Mouse (Mus musculus): ENCODE measurements around the gene Ebf1. TPM values are rescaled to one million over a fixed set of nuclear protein-coding genes. Genes with fewer than 3 reads are reported as not detected.

Gene Ebf1
- polyA plus RNA-seq, 1 experiment from 2014 or later, result 113 TPM

GRCm38 (mm10) chr11:44851874-44852273 lies 234.8 kb downstream of the Ebf1 start:
- H3K36me3 ChIP-seq (ENCODE audit: control insufficient read depth, insufficient read depth, low read length), result no peaks in the 10 kb centered on the region
- WGBS, result 88% methylated on average over 3 of the region's 3 CpGs
- H3K9ac ChIP-seq (ENCODE audit: low read length), result no peak overlapping the region
- H3K9me3 ChIP-seq (ENCODE audit: control insufficient read depth, low read length), result no peaks in the 10 kb centered on the region
- no peaks in the 10 kb centered on the region for H3K4me1 ChIP-seq (ENCODE audit: control insufficient read depth, insufficient read depth, low read length)
- H3K4me2 ChIP-seq (ENCODE audit: low read depth), result no peak overlapping the region
- H3K4me3 ChIP-seq (ENCODE audit: low read depth, low read length), result no peak overlapping the region
- DNase-seq (ENCODE audit: low spot score) (no peak), ATAC-seq (ENCODE audit: insufficient read depth, low FRiP score, low TSS enrichment) (no peak)
- H3K27me3 ChIP-seq (ENCODE audit: control insufficient read depth, insufficient read depth, low read length), result no peaks in the 10 kb centered on the region
- no peak overlapping the region for H3K27ac ChIP-seq (ENCODE audit: low read depth, low read length)

GRCm38 (mm10) chr11:44852921-44853320 lies 235.8 kb downstream of the Ebf1 start:
- no peak overlapping the region for H3K4me3 ChIP-seq (ENCODE audit: low read depth, low read length)
- H3K9ac ChIP-seq (ENCODE audit: low read length), result no peak overlapping the region
- ATAC-seq (ENCODE audit: insufficient read depth, low FRiP score, low TSS enrichment) (no peak), DNase-seq (ENCODE audit: low spot score) (no peak)
- H3K36me3 ChIP-seq (ENCODE audit: control insufficient read depth, insufficient read depth, low read length), result no peaks in the 10 kb centered on the region
- H3K4me1 ChIP-seq (ENCODE audit: control insufficient read depth, insufficient read depth, low read length), result no peaks in the 10 kb centered on the region
- no peak overlapping the region for H3K27ac ChIP-seq (ENCODE audit: low read depth, low read length)
- 88% methylated on average over 10 of the region's 10 CpGs for WGBS
- no peak overlapping the region for H3K4me2 ChIP-seq (ENCODE audit: low read depth)
- H3K9me3 ChIP-seq (ENCODE audit: control insufficient read depth, low read length), result no peaks in the 10 kb centered on the region
- H3K27me3 ChIP-seq (ENCODE audit: control insufficient read depth, insufficient read depth, low read length), result no peaks in the 10 kb centered on the region

GRCm38 (mm10) chr11:44854496-44854895 lies 237.4 kb downstream of the Ebf1 start:
- WGBS, result 94% methylated on average over 7 of the region's 7 CpGs
- H3K27me3 ChIP-seq (ENCODE audit: control insufficient read depth, insufficient read depth, low read length), result no peaks in the 10 kb centered on the region
- no peak overlapping the region for H3K4me3 ChIP-seq (ENCODE audit: low read depth, low read length)
- no peak overlapping the region for H3K9ac ChIP-seq (ENCODE audit: low read length)
- DNase-seq (ENCODE audit: low spot score), result no peak
- H3K4me1 ChIP-seq (ENCODE audit: control insufficient read depth, insufficient read depth, low read length), result no peaks in the 10 kb centered on the region
- ATAC-seq (ENCODE audit: insufficient read depth, low FRiP score, low TSS enrichment), result no peak
- no peaks in the 10 kb centered on the region for H3K36me3 ChIP-seq (ENCODE audit: control insufficient read depth, insufficient read depth, low read length)
- no peak overlapping the region for H3K27ac ChIP-seq (ENCODE audit: low read depth, low read length)
- H3K9me3 ChIP-seq (ENCODE audit: control insufficient read depth, low read length), result no peaks in the 10 kb centered on the region
- H3K4me2 ChIP-seq (ENCODE audit: low read depth), result no peak overlapping the region

GRCm38 (mm10) chr11:44861108-44861507 lies 244.0 kb downstream of the Ebf1 start:
- Histone ChIP-seq H3K4me1 (ENCODE audit: control insufficient read depth, insufficient read depth, low read length) (peaks cover 3% of the 10 kb centered on the region; the same call in 1 of the 2 replicates), H3K4me2 (ENCODE audit: low read depth) (no peak overlapping the region), H3K9ac (ENCODE audit: low read length) (no peak overlapping the region), H3K27ac (ENCODE audit: low read depth, low read length) (no peak overlapping the region), H3K4me3 (ENCODE audit: low read depth, low read length) (no peak overlapping the region), H3K27me3 (ENCODE audit: control insufficient read depth, insufficient read depth, low read length) (no peaks in the 10 kb centered on the region), H3K9me3 (ENCODE audit: control insufficient read depth, low read length) (no peaks in the 10 kb centered on the region), H3K36me3 (ENCODE audit: control insufficient read depth, insufficient read depth, low read length) (no peaks in the 10 kb centered on the region)
- ATAC-seq (ENCODE audit: insufficient read depth, low FRiP score, low TSS enrichment) (no peak), DNase-seq (ENCODE audit: low spot score) (no peak)
- 69% methylated on average over 5 of the region's 5 CpGs for WGBS

GRCm38 (mm10) chr11:44863910-44864309 lies 246.8 kb downstream of the Ebf1 start:
- DNase-seq (ENCODE audit: low spot score), result no peak
- Histone ChIP-seq H3K27me3 (ENCODE audit: control insufficient read depth, insufficient read depth, low read length) (no peaks in the 10 kb centered on the region), H3K4me2 (ENCODE audit: low read depth) (no peak overlapping the region)

GRCm38 (mm10) chr11:44866476-44867149 lies 249.5 kb downstream of the Ebf1 start:
- Histone ChIP-seq H3K4me1 (ENCODE audit: control insufficient read depth, insufficient read depth, low read length) (peaks cover 4% of the 10 kb centered on the region; the same call in 1 of the 2 replicates), H3K4me3 (ENCODE audit: low read depth, low read length) (no peak overlapping the region), H3K9me3 (ENCODE audit: control insufficient read depth, low read length) (no peaks in the 10 kb centered on the region), H3K36me3 (ENCODE audit: control insufficient read depth, insufficient read depth, low read length) (no peaks in the 10 kb centered on the region), H3K27ac (ENCODE audit: low read depth, low read length) (no peak overlapping the region), H3K4me2 (ENCODE audit: low read depth) (no peak overlapping the region), H3K27me3 (ENCODE audit: control insufficient read depth, insufficient read depth, low read length) (no peaks in the 10 kb centered on the region), H3K9ac (ENCODE audit: low read length) (no peak overlapping the region)
- no peak for ATAC-seq (ENCODE audit: insufficient read depth, low FRiP score, low TSS enrichment)
- peak; percentile 16 for DNase-seq (ENCODE audit: low spot score)
- WGBS, result 59% methylated on average over 14 of the region's 14 CpGs

More at GRCm38 (mm10) chr11:44863910-44864309, 246.8 kb downstream of the Ebf1 start:
- ATAC-seq (ENCODE audit: insufficient read depth, low FRiP score, low TSS enrichment), result no peak
- H3K4me1 ChIP-seq (ENCODE audit: control insufficient read depth, insufficient read depth, low read length), result peaks cover 6% of the 10 kb centered on the region; the same call in 1 of the 2 replicates
- no peak overlapping the region for H3K9ac ChIP-seq (ENCODE audit: low read length)
- H3K4me3 ChIP-seq (ENCODE audit: low read depth, low read length), result no peak overlapping the region
- H3K27ac ChIP-seq (ENCODE audit: low read depth, low read length), result no peak overlapping the region
- no peaks in the 10 kb centered on the region for H3K9me3 ChIP-seq (ENCODE audit: control insufficient read depth, low read length)
- H3K36me3 ChIP-seq (ENCODE audit: control insufficient read depth, insufficient read depth, low read length), result no peaks in the 10 kb centered on the region
- 48% methylated on average over 8 of the region's 8 CpGs for whole genome bisulfite sequencing

- DNase-seq (ENCODE audit: low spot score) (no peak), ATAC-seq (ENCODE audit: insufficient read depth, low FRiP score, low TSS enrichment) (no peak)
- no peaks in the 10 kb centered on the region for H3K36me3 ChIP-seq (ENCODE audit: control insufficient read depth, insufficient read depth, low read length)
- no peak overlapping the region for H3K4me2 ChIP-seq (ENCODE audit: low read depth)
- 77% methylated on average over 4 of the region's 4 CpGs for WGBS
- H3K27me3 ChIP-seq (ENCODE audit: control insufficient read depth, insufficient read depth, low read length), result no peaks in the 10 kb centered on the region
- H3K4me1 ChIP-seq (ENCODE audit: control insufficient read depth, insufficient read depth, low read length), result peaks cover 4% of the 10 kb centered on the region; the same call in 1 of the 2 replicates
- H3K4me3 ChIP-seq (ENCODE audit: low read depth, low read length), result no peak overlapping the region
- H3K9me3 ChIP-seq (ENCODE audit: control insufficient read depth, low read length), result no peaks in the 10 kb centered on the region
- H3K27ac ChIP-seq (ENCODE audit: low read depth, low read length), result no peak overlapping the region
- H3K9ac ChIP-seq (ENCODE audit: low read length), result no peak overlapping the region
These were observed 250.3 kb downstream of the Ebf1 start for GRCm38 (mm10) chr11:44867433-44867832.

- no peaks in the 10 kb centered on the region for H3K4me1 ChIP-seq (ENCODE audit: control insufficient read depth, insufficient read depth, low read length)
- no peaks in the 10 kb centered on the region for H3K36me3 ChIP-seq (ENCODE audit: control insufficient read depth, insufficient read depth, low read length)
- no peaks in the 10 kb centered on the region for H3K9me3 ChIP-seq (ENCODE audit: control insufficient read depth, low read length)
- H3K27me3 ChIP-seq (ENCODE audit: control insufficient read depth, insufficient read depth, low read length), result no peaks in the 10 kb centered on the region
- ATAC-seq (ENCODE audit: insufficient read depth, low FRiP score, low TSS enrichment) (no peak), DNase-seq (ENCODE audit: low spot score) (no peak)
- no peak overlapping the region for H3K4me3 ChIP-seq (ENCODE audit: low read depth, low read length)
- H3K9ac ChIP-seq (ENCODE audit: low read length), result no peak overlapping the region
- 92% methylated on average over 1 of the region's 1 CpGs for WGBS
- H3K27ac ChIP-seq (ENCODE audit: low read depth, low read length), result no peak overlapping the region
- H3K4me2 ChIP-seq (ENCODE audit: low read depth), result no peak overlapping the region
These were observed 256.8 kb downstream of the Ebf1 start for GRCm38 (mm10) chr11:44873876-44874275.

- Histone ChIP-seq H3K4me1 (ENCODE audit: control insufficient read depth, insufficient read depth, low read length) (no peaks in the 10 kb centered on the region), H3K36me3 (ENCODE audit: control insufficient read depth, insufficient read depth, low read length) (no peaks in the 10 kb centered on the region), H3K27ac (ENCODE audit: low read depth, low read length) (no peak overlapping the region), H3K4me2 (ENCODE audit: low read depth) (no peak overlapping the region), H3K9me3 (ENCODE audit: control insufficient read depth, low read length) (no peaks in the 10 kb centered on the region), H3K4me3 (ENCODE audit: low read depth, low read length) (no peak overlapping the region), H3K9ac (ENCODE audit: low read length) (no peak overlapping the region), H3K27me3 (ENCODE audit: control insufficient read depth, insufficient read depth, low read length) (no peaks in the 10 kb centered on the region)
- ATAC-seq (ENCODE audit: insufficient read depth, low FRiP score, low TSS enrichment), result no peak
- no peak for DNase-seq (ENCODE audit: low spot score)
- 79% methylated on average over 3 of the region's 3 CpGs for WGBS
These were observed 258.1 kb downstream of the Ebf1 start for GRCm38 (mm10) chr11:44875171-44875570.
